Mouse (Mus musculus): ENCODE measurements around the gene Kdelr3. TPM values are rescaled to one million over a fixed set of nuclear protein-coding genes. Genes with fewer than 3 reads are reported as not detected.

Kdelr3 gene
- polyA plus RNA-seq, 1 experiment from 2014 or later = 15.5 TPM

DNA sequence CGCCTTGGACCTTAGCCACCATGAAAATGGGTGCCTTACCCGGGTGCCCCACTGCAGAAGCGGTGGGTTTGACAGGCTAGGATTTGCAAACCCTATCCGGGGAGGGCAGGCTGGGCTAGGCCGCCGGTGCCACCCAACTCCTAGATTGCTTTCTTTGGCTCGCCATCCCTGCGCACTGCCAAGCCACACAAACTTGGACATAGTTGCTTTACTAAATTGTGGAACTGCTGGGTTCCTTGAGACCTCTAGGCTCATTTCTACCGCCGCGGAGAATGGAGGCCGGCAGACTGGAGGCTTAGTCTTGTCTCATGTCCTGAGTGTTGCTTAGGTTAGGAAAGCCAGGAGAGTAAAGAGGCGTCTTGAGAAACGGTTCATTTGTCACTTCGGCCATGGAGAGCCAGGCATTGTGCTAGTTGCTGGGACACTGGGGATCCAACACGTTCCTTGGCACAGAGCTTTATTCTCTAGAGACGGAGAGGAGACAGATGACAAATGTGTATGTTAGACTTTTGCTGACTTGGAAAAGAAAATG lies 31.1 kb downstream of the Kdelr3 start:
- Histone ChIP-seq H3K36me3 (peaks cover 27% of the 10 kb centered on the region), H3K27ac (replicated peaks) (peak overlapping the region; percentile 99), H3K9me3 (replicated peaks) (no peaks in the 10 kb centered on the region), H3K27me3 (ENCODE audit: low read depth, poor library complexity, severe bottlenecking) (peaks cover 8% of the 10 kb centered on the region; the same call in 1 of the 2 replicates), H3K4me3 (peak overlapping the region; percentile 96), H3K4me1 (peaks cover 31% of the 10 kb centered on the region)
- 76% methylated on average over 17 of the region's 17 CpGs for WGBS
- DNase-seq (ENCODE audit: low spot score) = no peak

DNA sequence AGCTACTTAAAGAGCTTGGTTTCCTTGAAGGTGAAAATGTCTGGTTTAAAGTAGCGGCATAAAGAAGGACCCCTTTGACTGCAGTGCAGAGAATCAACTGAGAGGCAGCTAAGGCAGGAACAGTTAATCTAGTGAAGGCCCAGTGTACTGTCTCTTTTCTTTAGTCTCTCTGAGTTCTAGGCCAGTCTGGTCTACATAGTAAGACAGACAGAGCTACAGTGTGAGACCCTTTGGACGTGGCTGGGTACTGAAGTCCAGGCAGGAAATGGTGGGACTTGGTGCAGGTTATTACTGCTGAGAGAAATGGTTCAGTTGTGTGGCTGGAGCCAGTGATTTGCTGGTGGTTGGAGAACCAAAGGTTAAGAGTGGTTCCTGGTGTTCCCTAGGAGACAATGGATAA lies 32.0 kb downstream of the Kdelr3 start:
- 93% methylated on average over 2 of the region's 2 CpGs for WGBS

DNA sequence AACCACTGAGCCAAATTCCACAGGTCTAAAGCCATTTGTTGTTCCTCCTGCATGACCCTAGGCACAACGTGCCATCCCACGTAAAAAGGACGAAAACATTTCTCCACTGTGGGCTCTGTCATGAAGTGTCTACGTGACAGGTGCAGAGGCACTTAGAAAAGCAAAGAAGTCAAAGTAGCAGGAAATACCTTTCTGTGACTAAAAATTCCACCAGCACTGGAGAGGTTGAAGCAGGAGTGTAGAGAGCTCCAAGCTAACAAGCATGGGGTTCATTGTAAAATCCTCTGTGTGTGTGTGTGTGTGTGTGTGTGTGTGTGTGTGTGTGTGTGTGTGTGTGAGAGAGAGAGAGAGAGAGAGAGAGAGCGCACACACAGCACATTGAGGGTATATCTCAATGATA lies 36.4 kb downstream of the Kdelr3 start:
- no peak overlapping the region for H3K4me3 ChIP-seq
- H3K27me3 ChIP-seq (ENCODE audit: low read depth, poor library complexity, severe bottlenecking) = peaks cover 8% of the 10 kb centered on the region; the same call in 1 of the 2 replicates
- DNase-seq (ENCODE audit: low spot score) = no peak
- H3K27ac ChIP-seq (replicated peaks) = no peak overlapping the region
- WGBS = 81% methylated on average over 5 of the region's 5 CpGs
- no peaks in the 10 kb centered on the region for H3K9me3 ChIP-seq (replicated peaks)
- H3K4me1 ChIP-seq = 0 out of 2 replicates have a peak, but pooled peaks cover 5% of the 10 kb centered on the region
- H3K36me3 ChIP-seq = no peaks in the 10 kb centered on the region

More for the DNA sequence above, 32.0 kb downstream of the Kdelr3 start:
- no peaks in the 10 kb centered on the region for H3K9me3 ChIP-seq (replicated peaks)
- no peak overlapping the region for H3K27ac ChIP-seq (replicated peaks)
- no peak overlapping the region for H3K4me3 ChIP-seq
- H3K4me1 ChIP-seq = peaks cover 31% of the 10 kb centered on the region
- H3K27me3 ChIP-seq (ENCODE audit: low read depth, poor library complexity, severe bottlenecking) = peaks cover 8% of the 10 kb centered on the region; the same call in 1 of the 2 replicates
- H3K36me3 ChIP-seq = peaks cover 19% of the 10 kb centered on the region
- no peak for DNase-seq (ENCODE audit: low spot score)

DNA sequence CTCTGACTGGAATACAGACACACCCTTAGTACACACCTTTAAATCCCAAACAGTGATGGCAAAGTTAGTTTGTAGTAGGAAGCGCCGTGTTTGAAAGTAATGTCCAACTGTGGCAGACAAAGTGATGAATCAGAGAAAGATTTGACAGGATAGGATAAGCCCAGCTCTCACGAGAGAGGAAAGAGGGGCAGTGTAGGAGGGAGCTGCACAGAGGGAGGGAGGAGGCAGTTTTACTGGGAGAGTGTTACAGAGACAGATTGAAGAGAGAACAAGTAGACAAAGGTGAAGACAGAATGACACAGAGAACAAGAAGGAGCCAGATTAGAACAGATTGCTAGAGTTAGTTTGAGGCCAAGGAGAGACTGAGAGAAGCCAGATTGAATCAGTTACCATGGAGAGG lies 43.4 kb downstream of the Kdelr3 start:
- Histone ChIP-seq H3K4me1 (no peaks in the 10 kb centered on the region), H3K9me3 (replicated peaks) (no peaks in the 10 kb centered on the region), H3K27me3 (ENCODE audit: low read depth, poor library complexity, severe bottlenecking) (no peaks in the 10 kb centered on the region), H3K4me3 (no peak overlapping the region), H3K27ac (replicated peaks) (no peak overlapping the region), H3K36me3 (no peaks in the 10 kb centered on the region)
- DNase-seq (ENCODE audit: low spot score) = no peak
- WGBS = 70% methylated on average over 3 of the region's 3 CpGs

DNA sequence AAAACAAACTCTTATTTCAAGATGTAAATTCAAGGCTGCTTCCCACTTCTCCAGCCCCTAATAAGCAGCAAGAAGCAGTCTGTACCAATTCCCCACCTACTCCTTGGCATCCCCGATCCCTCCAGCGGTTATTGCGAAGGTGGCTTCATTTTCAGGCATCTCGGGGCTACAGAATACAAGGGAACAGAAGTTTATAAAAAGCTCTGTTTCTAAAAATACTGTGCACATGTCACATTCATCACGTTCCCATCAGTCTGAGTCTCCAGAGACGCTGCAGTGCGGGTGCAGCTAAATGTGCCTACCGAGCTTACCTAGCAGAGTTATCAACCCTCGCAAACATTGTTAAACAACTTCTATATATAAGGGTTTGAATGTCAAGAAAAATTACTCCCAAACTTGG lies 46.2 kb downstream of the Kdelr3 start:
- Histone ChIP-seq H3K27ac (replicated peaks) (no peak overlapping the region), H3K4me1 (no peaks in the 10 kb centered on the region), H3K27me3 (ENCODE audit: low read depth, poor library complexity, severe bottlenecking) (no peaks in the 10 kb centered on the region), H3K36me3 (no peaks in the 10 kb centered on the region), H3K4me3 (no peak overlapping the region), H3K9me3 (replicated peaks) (no peaks in the 10 kb centered on the region)
- whole genome bisulfite sequencing = 92% methylated on average over 9 of the region's 9 CpGs
- DNase-seq (ENCODE audit: low spot score) = no peak

DNA sequence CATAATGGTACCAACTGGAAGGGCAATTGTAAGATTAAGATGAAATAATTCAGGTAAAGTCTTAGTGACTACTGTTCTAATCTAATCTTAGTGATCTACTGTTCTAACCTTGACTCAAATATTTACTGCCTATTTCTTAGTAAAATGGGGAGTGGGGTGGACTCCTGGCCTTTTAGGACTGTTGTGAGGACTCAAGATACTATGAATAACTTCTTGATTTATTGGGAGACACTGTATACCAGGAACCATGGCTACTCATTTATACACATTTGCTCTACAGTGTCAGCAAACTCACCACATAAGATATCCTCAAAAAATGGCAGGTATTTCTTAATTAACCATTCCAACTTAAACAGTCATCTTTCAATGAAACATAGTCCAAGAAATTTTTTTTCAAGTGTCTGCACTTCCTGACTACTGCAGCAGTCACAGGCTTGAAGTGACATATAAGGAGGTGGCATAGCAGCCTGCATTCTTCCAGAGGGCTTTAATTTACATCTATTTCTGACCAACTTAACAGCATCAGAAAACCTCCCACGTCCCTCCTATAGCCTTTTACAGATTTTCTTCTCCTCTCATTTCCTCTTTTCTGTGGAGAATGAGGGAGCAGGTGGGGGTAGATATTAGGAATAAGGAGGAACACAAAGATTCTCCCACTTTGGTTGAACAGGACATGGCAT lies 59.5 kb downstream of the Kdelr3 start:
- no peak overlapping the region for H3K27ac ChIP-seq (replicated peaks)
- H3K36me3 ChIP-seq = no peaks in the 10 kb centered on the region
- H3K4me3 ChIP-seq = no peak overlapping the region
- DNase-seq (ENCODE audit: low spot score) = no peak
- H3K27me3 ChIP-seq (ENCODE audit: low read depth, poor library complexity, severe bottlenecking) = no peaks in the 10 kb centered on the region
- 75% methylated on average over 1 of the region's 1 CpGs for WGBS
- no peaks in the 10 kb centered on the region for H3K9me3 ChIP-seq (replicated peaks)
- no peaks in the 10 kb centered on the region for H3K4me1 ChIP-seq

DNA sequence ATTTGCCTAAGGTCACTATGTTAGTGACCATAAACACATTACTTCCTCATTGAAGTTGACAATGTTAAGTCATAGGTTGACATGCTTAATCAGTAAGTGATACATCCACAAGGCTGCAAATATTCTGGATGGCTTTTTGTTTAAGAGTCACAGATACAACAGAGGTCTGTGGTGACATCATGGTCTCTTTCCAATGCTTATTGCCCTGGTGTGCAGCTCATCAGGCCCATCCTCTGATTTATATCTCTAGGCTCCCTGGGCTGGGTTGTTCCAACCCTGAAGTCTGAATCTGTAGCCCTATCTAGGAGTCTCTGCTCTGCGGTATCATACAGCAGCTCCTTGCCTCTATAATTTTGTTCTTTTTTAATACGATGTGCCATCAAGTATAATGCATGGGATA lies 60.7 kb downstream of the Kdelr3 start:
- 94% methylated on average over 2 of the region's 2 CpGs for whole genome bisulfite sequencing
- no peak for DNase-seq (ENCODE audit: low spot score)

More for the DNA sequence above, 60.7 kb downstream of the Kdelr3 start:
- Histone ChIP-seq H3K27me3 (ENCODE audit: low read depth, poor library complexity, severe bottlenecking) (no peaks in the 10 kb centered on the region), H3K9me3 (replicated peaks) (no peaks in the 10 kb centered on the region), H3K36me3 (no peaks in the 10 kb centered on the region), H3K4me1 (no peaks in the 10 kb centered on the region), H3K27ac (replicated peaks) (no peak overlapping the region), H3K4me3 (no peak overlapping the region)

Small RNA genes lying within 50 kb of the gene (microRNA-seq; reads per million reads assigned to microRNA genes)
- gene Gm44302 = not detected

Other genes starting within 250 kb of the Kdelr3 start
- 1.1 and 2.4 TPM in 2 replicates for gene Baiap2l2, start 230.9 kb upstream of the Kdelr3 start, polyA plus RNA-seq (2016; fragmentation: Nextera tagmentation; extraction: Ambion mirVana)
- 20.4 and 26.8 TPM in 2 replicates for gene Pla2g6, start 188.0 kb upstream of the Kdelr3 start, polyA plus RNA-seq (2016; fragmentation: Nextera tagmentation; extraction: Ambion mirVana)
- gene Maff, start 169.8 kb upstream of the Kdelr3 start, polyA plus RNA-seq (2016; fragmentation: Nextera tagmentation; extraction: Ambion mirVana) = 1.3 TPM in 2 replicates
- 56.3 and 58.7 TPM in 2 replicates for gene Tmem184b, start 112.8 kb upstream of the Kdelr3 start, polyA plus RNA-seq (2016; fragmentation: Nextera tagmentation; extraction: Ambion mirVana)
- 128 and 162 TPM in 2 replicates for gene Csnk1e, start 60.8 kb upstream of the Kdelr3 start, polyA plus RNA-seq (2016; fragmentation: Nextera tagmentation; extraction: Ambion mirVana)
- gene Kcnj4, start 11.2 kb upstream of the Kdelr3 start, polyA plus RNA-seq (2016; fragmentation: Nextera tagmentation; extraction: Ambion mirVana) = 0.05 TPM in 1 of 2 replicates, not detected in the other
- 43.5 and 48.1 TPM in 2 replicates for gene Ddx17, start 30.3 kb downstream of the Kdelr3 start, polyA plus RNA-seq (2016; fragmentation: Nextera tagmentation; extraction: Ambion mirVana)
- 1.5 TPM in 2 replicates for gene Dmc1, start 88.7 kb downstream of the Kdelr3 start, polyA plus RNA-seq (2016; fragmentation: Nextera tagmentation; extraction: Ambion mirVana)
- 2.2 and 2.4 TPM in 2 replicates for gene Fam227a, start 142.5 kb downstream of the Kdelr3 start, polyA plus RNA-seq (2016; fragmentation: Nextera tagmentation; extraction: Ambion mirVana)
- 88.0 and 89.1 TPM in 2 replicates for gene Cby1, start 142.8 kb downstream of the Kdelr3 start, polyA plus RNA-seq (2016; fragmentation: Nextera tagmentation; extraction: Ambion mirVana)
- 252 and 279 TPM in 2 replicates for gene Tomm22, start 154.4 kb downstream of the Kdelr3 start, polyA plus RNA-seq (2016; fragmentation: Nextera tagmentation; extraction: Ambion mirVana)
- 17.6 and 18.9 TPM in 2 replicates for gene Josd1, start 171.5 kb downstream of the Kdelr3 start, polyA plus RNA-seq (2016; fragmentation: Nextera tagmentation; extraction: Ambion mirVana)
- gene Gtpbp1, start 174.4 kb downstream of the Kdelr3 start, polyA plus RNA-seq (2016; fragmentation: Nextera tagmentation; extraction: Ambion mirVana) = 46.6 and 49.0 TPM in 2 replicates
- 2.2 and 3.9 TPM in 2 replicates for gene Sun2, start 226.1 kb downstream of the Kdelr3 start, polyA plus RNA-seq (2016; fragmentation: Nextera tagmentation; extraction: Ambion mirVana)